Mouse (Mus musculus): ENCODE measurements at regions not wholly inside any gene's neighbourhood (a gene's known extent, or its start where the extent isn't known, plus 50 kb on each side); places are given as distances from the start of the nearest gene placed in this dataset.

DNA sequence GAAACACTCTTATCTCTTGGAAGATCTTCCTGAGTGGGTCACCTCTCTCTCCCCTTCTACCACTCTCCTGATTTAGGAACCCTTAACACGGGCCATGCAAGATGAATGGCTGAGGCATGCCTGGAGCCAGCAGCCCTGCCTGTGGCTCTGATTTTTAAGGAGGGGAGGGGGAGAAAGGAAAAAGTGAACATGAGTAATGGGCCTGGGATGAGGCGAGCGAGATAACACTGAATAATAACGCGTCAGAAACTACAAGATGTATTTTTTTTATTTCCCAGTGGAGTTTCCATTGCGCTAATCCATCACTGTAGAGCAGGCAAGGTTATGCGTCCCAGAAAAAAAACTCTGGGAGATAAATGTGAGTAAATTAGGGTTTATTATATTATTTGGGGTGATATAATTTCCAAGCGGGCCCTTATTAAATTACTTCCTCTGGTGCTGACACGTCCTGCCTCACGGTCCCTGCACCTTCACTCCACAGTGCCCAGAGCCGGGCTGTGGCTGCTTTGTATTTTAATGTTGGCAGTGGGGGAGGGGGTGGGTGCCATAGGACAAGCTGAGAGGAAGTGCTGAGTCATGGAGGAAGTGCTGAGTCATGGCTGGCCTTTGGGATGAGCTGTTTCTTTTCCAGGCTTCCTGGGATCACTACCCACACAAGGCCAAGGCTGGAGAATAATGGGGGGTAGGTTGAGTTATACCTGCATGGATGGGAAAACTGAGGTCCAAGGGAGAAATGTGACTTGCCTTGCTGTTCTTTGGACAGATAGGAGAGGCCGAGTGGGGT lies 103.6 kb upstream of the 4931429L15Rik start:
- no peak for TF ChIP-seq E2F4 (IDR thresholded peaks at IDR 0.05; ENCODE audit: insufficient read depth)
- TF ChIP-seq POLR2AphosphoS2 (IDR thresholded peaks at IDR 0.05; ENCODE audit: insufficient read length, low read depth) = no peak
- no peak for TF ChIP-seq TCF12 (IDR thresholded peaks at IDR 0.05; ENCODE audit: insufficient read depth, poor library complexity, severe bottlenecking)
- no peak for TF ChIP-seq MYOD1 (IDR thresholded peaks at IDR 0.05; ENCODE audit: control insufficient read depth in 1 of 3, insufficient read length in 2 of 3, low read depth in 2 of 3)
- no peak for TF ChIP-seq POLR2A (IDR thresholded peaks at IDR 0.05; ENCODE audit: insufficient read length, low read depth)
- no peak for TF ChIP-seq MYOG (IDR thresholded peaks at IDR 0.05; ENCODE audit: control insufficient read depth in 1 of 3, insufficient read depth in 1 of 3, insufficient read length in 2 of 3, low read depth in 2 of 3)
- no peak for TF ChIP-seq CEBPB (IDR thresholded peaks at IDR 0.05; ENCODE audit: insufficient read depth, poor library complexity, severe bottlenecking)
